In the genomic region with DNA sequence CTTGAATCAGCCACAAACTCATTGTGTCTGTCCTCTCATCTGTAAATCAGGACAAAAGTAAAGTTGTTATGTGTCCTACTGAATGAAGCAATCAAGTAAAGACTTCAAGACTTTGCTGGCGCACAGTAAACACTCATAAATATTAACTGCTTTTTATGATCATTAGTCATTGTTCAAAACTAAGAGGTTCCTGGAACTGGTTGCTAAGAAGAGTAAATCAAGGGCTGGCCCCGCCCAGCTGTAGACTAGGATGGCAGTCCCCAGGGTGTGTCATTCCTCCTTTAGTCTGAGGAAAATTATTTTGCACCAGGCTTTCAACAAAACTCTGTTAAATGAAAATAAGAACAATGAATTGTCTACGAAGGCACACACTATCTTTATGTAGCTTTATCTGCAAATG, we compare ENCODE assay signal across 12 mouse cellular contexts.
"Had no signal": no experiment of that assay in that cellular context is flagged by ENCODE, and none has a peak within 500 bp of the region (broad histone marks: within the 10 kb centered on the region; RNA-seq: fewer than 3 reads in every experiment).

No protein-coding gene starts in this region.

- H3K27me3 ChIP-seq: kidney, embryonic 15.5 days; limb, embryonic 12.5 days; liver, embryonic 13.5 days; lung, embryonic 15.5 days; neural tube, embryonic 12.5 days had no signal

- ATAC-seq: liver, postnatal 0 days had no signal

- H3K4me2 ChIP-seq: kidney, embryonic 15.5 days; limb, embryonic 12.5 days; liver, embryonic 13.5 days; lung, embryonic 15.5 days; neural tube, embryonic 12.5 days had no signal

- DNase-seq: kidney, postnatal 36 days; liver; liver, embryonic 13.5 days; liver, postnatal 0 days; midbrain, embryonic 14.5 days; thymus, postnatal 25 days had no signal

- H3K9ac ChIP-seq: kidney, embryonic 15.5 days; limb, embryonic 12.5 days; liver, embryonic 13.5 days; liver, postnatal 0 days; lung, embryonic 15.5 days; neural tube, embryonic 12.5 days had no signal

- H3K9me3 ChIP-seq: kidney, embryonic 15.5 days; limb, embryonic 12.5 days; liver, embryonic 13.5 days; lung, embryonic 15.5 days; neural tube, embryonic 12.5 days had no signal

- H3K27ac ChIP-seq: kidney, embryonic 15.5 days; layer of hippocampus, adult 2 months; limb, embryonic 12.5 days; liver, embryonic 13.5 days; lung, embryonic 15.5 days; neural tube, embryonic 12.5 days; stomach, postnatal 0 days had no signal

- H3K4me1 ChIP-seq: kidney, embryonic 15.5 days; limb, embryonic 12.5 days; liver, embryonic 13.5 days; lung, embryonic 15.5 days; neural tube, embryonic 12.5 days had no signal

- H3K36me3 ChIP-seq: kidney, embryonic 15.5 days; limb, embryonic 12.5 days; liver, embryonic 13.5 days; lung, embryonic 15.5 days; neural tube, embryonic 12.5 days had no signal

- H3K4me3 ChIP-seq: kidney, embryonic 15.5 days; layer of hippocampus, adult 2 months; limb, embryonic 12.5 days; liver, embryonic 13.5 days; lung, embryonic 15.5 days; neural tube, embryonic 12.5 days had no signal
